Mouse (Mus musculus) hematopoietic stem cell, adult 5-6 weeks (primary cell): ENCODE results near the gene Bpifa6. TPM values are rescaled to one million over a fixed set of nuclear protein-coding genes. Genes with fewer than 3 reads are reported as not detected.
"Not testable (repeated sequence)": the region's sequence is repeated elsewhere in the genome, so short reads cannot be mapped to it uniquely, and the experiment has no call there.

Experiments
- ATAC-seq, 2 experiments: fragments of 125-278 bp in 1 of 2; replicated peaks in 1 of 2; 2 replicates each; pipeline ENCODE4 v1.8.0; 2016 to 2017; ENCODE audit warnings: inconsistent platforms in 2 of 2, mild to moderate bottlenecking in 2 of 2, moderate number of reproducible peaks in 2 of 2, low read depth in 1 of 2, moderate TSS enrichment in 1 of 2; ENCODE audit not compliant: low FRiP score in 2 of 2, poor library complexity in 2 of 2, severe bottlenecking in 2 of 2, insufficient read depth in 1 of 2, low TSS enrichment in 1 of 2
- total RNA-seq: library from RNA; stranded (forward); fragments of 172-1452, 232-1000 nt; gene quantifications from 2 replicates; pipeline ENCODE4 v1.2.3, GENCODE M21; 2017

Bpifa6 gene
- total RNA-seq, 1 experiment from 2014 or later = not detected

- ATAC-seq = no peak
Measured at GRCm38 (mm10) chr2:154006331-154006730, 31.6 kb downstream of the Bpifa6 start.

GRCm38 (mm10) chr2:154007381-154007780 lies 32.6 kb downstream of the Bpifa6 start:
- ATAC-seq = no peak

- no peak for ATAC-seq
Measured at GRCm38 (mm10) chr2:154007965-154008364, 33.2 kb downstream of the Bpifa6 start, which contains the start of gene Bpifa2. Gene Bpifa2 (plus strand): TSS chr2:154008265.

GRCm38 (mm10) chr2:154017990-154018389 lies 43.2 kb downstream of the Bpifa6 start:
- no peak for ATAC-seq

- not testable (repeated sequence) for ATAC-seq
Measured at GRCm38 (mm10) chr2:154024676-154025075, 49.9 kb downstream of the Bpifa6 start.

GRCm38 (mm10) chr2:154038932-154039331 lies 64.2 kb downstream of the Bpifa6 start:
- ATAC-seq = no peak

GRCm38 (mm10) chr2:154044743-154045142 lies 70.0 kb downstream of the Bpifa6 start:
- peak in 1 of 2 experiments; percentile 46; a peak in 2 of 4 replicates for ATAC-seq

Other genes starting within 250 kb of the Bpifa6 start
- gene Mapre1, start 233.7 kb upstream of the Bpifa6 start, total RNA-seq = 134 and 210 TPM in 2 replicates
- gene Efcab8, start 195.0 kb upstream of the Bpifa6 start, total RNA-seq = 0.19 TPM in 1 of 2 replicates, not detected in the other
- gene Sun5, start 103.9 kb upstream of the Bpifa6 start, total RNA-seq = not detected in 2 replicates
- not detected in 2 replicates for gene Bpifb2, start 99.9 kb upstream of the Bpifa6 start, total RNA-seq
- not detected in 2 replicates for gene Bpifb6, start 74.6 kb upstream of the Bpifa6 start, total RNA-seq
- not detected in 2 replicates for gene Bpifb3, start 56.7 kb upstream of the Bpifa6 start, total RNA-seq
- gene Bpifb4, start 36.7 kb upstream of the Bpifa6 start, total RNA-seq = not detected in 2 replicates
- gene Bpifa2, start 33.3 kb downstream of the Bpifa6 start, total RNA-seq = not detected in 2 replicates
- gene Bpifa3, start 155.4 kb downstream of the Bpifa6 start, total RNA-seq = not detected in 2 replicates
- not detected in 2 replicates for gene Bpifa1, start 167.9 kb downstream of the Bpifa6 start, total RNA-seq
- not detected in 2 replicates for gene Bpifa5, start 187.7 kb downstream of the Bpifa6 start, total RNA-seq
- gene Bpifb1, start 215.9 kb downstream of the Bpifa6 start, total RNA-seq = not detected in 2 replicates
- 2.9 and 3.3 TPM in 2 replicates for gene Bpifb5, start 248.8 kb downstream of the Bpifa6 start, total RNA-seq